Mouse (Mus musculus): ENCODE data around the gene Myh7b.

Myh7b gene

GRCm38 (mm10) chr2:155610978-155611377 lies at the start of gene Myh7b:
TSS of gene Myh7b (plus strand) at chr2:155611212.
- DNase-seq (ENCODE audit: low read depth) = no peak

- DNase-seq (ENCODE audit: low read depth) = no peak
Measured at GRCm38 (mm10) chr2:155562209-155562608, 48.8 kb upstream of the Myh7b start.

DNA sequence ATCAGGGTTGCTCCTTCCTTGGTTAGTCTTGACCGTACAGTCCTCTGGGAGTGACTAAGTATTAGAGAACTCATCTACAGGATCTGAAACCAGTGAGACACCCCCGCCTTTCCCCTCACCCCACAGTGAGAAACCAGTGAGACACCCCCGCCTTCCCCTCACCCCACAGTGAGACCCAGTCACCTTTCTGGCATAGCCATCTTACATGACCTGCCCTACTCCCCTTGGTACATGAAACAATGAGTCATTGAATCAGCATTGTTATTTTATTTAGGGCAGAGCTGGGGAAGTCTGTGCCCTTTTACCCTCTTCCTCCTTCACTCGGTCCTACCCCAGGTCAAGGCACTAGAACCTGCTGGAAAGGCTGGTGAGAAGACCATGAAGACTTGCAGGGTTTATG lies 48.1 kb upstream of the Myh7b start:
- DNase-seq (ENCODE audit: low read depth) = no peak

- DNase-seq (ENCODE audit: low read depth) = no peak
Measured at GRCm38 (mm10) chr2:155567751-155568150, 43.3 kb upstream of the Myh7b start.

DNA sequence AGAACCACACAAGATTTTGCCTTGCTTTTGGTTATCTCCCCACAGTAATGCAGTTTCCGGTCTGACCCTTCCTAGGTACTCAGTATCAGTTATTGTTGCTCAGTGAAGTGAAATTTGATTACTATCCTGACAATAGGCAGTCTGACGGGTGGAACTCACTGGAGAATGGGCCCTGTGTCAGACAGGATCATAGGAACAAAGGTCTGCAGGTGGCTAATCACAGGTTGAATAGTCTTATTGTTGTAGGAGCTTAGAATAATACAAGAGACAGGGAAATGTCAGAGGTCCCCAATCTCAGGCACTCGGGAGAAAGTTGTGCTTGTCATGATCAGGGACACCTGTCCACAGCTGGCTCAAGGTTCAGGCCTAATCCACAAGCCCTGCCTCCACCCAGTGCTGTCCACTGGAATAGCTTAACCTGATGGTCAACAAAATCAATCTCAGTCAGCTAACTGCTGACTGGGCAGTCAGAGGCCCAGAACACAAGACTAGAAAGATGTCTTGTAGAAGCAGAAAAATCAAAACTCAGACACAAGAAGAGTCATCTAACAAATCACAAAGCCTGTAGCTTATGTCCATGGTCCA lies 41.7 kb upstream of the Myh7b start:
- DNase-seq (ENCODE audit: low read depth) = no peak

DNA sequence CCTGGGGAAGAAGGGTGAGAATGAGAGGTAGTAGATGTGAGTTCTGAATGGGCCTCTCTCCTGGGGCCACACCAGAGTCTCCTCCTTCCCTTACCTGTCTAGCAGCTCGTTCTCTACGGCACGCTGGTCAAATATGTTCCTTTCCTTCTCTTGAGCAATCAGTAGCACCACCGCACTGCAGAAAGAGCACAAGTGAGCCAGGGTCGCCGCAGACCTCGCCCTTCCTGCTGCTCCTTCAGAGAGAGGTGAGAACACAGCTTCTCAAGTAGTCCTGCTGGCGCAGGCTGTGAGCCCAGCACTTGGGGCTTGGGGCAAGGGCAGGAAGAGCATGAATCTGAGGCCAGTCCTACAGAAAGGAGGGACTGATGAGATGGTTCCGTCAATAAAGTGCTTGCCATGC lies 38.0 kb upstream of the Myh7b start:
- DNase-seq (ENCODE audit: low read depth) = no peak

- no peak for DNase-seq (ENCODE audit: low read depth)
Measured at GRCm38 (mm10) chr2:155573996-155574395, 37.0 kb upstream of the Myh7b start.

DNA sequence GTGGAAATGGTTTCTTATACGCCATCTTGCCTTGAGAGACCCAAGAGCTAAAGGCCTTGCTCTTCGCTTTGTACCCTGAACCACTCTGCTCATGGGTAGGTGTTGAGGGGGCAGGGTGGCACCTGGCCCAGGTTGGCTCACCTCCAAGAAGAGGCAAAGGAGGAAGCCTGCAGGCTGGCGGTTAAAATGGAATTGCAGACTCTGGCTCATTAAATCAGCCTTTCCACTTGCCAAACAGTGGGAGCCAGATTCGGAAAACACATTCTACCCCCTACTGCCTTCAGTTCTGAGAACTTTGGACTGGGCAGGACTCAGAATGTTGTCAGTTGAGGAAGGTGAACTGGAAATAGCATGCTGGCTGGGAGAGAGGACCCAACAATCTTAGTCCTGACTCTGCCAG lies 36.3 kb upstream of the Myh7b start:
- DNase-seq (ENCODE audit: low read depth) = no peak

DNA sequence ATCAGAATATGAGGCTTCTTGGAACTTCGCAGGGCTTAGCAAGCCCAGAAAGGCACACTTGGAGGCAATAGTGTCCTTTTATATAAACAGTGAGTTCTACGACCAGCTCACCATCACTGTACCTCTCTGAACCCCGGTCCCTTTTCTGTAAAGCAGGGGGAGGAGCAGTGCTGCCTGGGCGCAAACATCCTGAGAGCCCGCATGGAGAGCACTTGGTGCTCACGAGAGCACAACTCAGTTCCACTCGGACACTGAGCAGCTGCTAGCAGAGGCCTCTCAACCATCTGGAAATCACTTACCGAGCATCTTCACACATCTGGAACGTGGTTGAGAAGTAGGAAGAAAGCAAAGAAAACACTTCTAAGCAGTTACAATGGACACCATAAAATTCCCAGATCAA lies 34.4 kb upstream of the Myh7b start:
- no peak for DNase-seq (ENCODE audit: low read depth)

- DNase-seq (ENCODE audit: low read depth) = no peak
Measured at GRCm38 (mm10) chr2:155580331-155580730, 30.7 kb upstream of the Myh7b start.

DNA sequence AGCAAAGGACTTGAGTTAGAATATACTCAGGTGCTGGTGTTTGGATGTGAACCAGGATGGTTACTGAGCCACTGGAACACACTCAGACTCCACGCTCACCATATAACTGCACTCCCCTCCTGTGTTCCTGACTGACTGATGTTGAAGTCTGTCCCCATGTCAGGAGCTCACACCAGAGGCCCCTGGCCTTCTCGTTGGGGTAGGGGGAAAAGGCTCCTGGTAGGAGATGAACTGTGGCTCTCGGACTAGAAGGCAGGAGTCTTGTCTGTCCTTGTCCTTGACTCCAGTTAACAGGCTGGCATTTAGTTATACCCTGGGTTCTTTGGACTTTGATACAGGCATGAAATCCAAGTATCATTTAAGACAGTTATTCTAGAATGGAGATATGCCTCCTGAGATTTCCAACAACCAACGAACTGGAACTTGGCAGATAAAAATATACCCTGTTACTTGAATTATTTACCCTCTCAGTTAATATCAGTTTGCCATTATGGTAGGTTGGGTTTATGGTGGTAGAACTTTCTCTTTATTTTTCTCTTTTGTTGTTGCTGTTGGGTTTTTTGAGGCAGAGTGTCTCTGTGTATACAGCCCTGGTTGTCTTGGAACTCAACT lies 28.5 kb upstream of the Myh7b start:
- DNase-seq (ENCODE audit: low read depth) = no peak

DNA sequence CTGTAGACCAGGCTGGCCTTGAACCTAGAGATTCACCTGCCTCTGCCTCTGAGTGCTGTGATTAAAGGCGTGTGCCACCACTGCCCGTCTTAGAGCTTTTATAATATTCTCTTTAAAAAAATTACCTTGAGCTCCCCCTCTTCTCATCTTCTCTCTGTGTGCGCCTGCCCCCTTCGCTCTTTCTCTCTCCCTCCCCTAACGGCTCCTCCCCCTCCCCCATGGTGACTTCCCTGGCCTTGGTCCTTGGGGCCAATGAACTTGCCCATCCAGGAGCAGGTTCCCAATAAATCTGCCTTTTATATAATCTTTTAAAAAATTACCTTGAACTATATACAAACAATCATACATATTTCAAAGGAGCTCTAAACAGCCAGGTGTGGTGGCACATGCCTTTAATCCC lies 28.0 kb upstream of the Myh7b start:
- DNase-seq (ENCODE audit: low read depth) = no peak

DNA sequence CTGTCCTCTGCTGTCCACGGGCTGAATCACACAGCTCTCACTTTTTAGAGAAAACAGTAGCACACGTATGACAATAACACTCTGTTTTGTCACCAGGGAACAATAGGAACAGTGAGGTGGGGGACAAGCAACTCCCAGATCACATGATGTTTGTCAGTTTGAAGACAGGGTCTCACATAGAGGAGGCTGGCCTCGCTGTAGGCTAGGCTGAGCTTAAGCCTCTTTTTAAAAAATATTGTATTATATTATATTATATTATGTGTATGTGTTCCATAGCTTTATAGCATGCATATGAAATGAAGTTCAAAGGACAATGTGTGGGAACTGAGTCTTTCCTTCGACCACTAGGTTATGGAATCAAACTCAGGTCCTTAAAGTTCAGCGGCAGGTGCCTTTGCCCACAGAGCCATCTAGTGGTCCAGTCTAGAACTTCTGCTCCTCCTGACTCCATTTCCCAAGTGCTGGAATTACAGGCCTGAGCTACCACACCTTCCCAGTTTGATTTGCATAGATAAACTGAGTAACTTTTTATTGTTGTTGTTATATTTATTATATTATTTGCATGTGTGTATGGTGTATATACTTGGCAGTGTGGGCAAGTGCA lies 27.0 kb upstream of the Myh7b start:
- peak; percentile 75 for DNase-seq (ENCODE audit: low read depth)

DNA sequence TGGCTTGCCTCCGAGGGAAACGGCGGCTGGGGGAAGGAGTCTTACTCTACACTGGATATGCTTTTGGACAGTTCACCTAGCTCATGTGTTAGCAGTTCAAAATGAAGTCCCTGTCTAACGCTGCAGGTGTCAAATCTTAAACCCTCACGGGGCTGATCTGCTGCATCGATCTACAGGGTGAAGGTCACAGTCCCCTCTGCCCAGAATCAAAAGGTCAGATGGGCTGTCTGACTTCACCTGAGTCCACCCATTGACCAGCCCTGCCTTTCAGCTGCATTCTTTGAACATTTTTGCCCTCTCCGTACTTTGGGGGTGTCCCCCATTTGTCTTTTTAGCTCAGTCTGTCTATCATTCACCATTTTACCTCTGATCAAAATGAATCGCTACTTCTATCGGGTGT lies 25.9 kb upstream of the Myh7b start:
- no peak for DNase-seq (ENCODE audit: low read depth)

GRCm38 (mm10) chr2:155585486-155585885 lies 25.5 kb upstream of the Myh7b start:
- no peak for DNase-seq (ENCODE audit: low read depth)

DNA sequence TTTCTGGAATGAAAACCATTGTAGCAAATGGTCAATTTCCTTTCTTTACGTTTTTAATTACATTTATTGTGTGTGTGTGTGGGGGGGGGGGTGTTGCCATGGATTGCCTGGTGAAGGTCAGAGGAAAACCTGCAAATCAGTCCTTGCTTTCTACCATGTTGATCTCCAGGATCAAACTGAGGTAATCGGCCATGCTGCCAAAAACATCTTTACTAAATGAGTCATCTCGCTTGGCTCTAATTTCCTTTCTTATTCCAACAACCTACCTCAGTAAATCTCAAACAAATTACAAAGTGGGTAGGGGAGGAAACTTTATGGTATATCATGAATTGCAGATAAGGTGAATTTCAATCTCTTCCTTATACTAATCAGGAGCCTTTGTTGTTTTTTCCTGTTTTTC lies 22.9 kb upstream of the Myh7b start:
- no peak for DNase-seq (ENCODE audit: low read depth)

GRCm38 (mm10) chr2:155589521-155589920 lies 21.5 kb upstream of the Myh7b start:
- DNase-seq (ENCODE audit: low read depth) = no peak

- no peak for DNase-seq (ENCODE audit: low read depth)
Measured at GRCm38 (mm10) chr2:155590876-155591275, 20.1 kb upstream of the Myh7b start.

DNA sequence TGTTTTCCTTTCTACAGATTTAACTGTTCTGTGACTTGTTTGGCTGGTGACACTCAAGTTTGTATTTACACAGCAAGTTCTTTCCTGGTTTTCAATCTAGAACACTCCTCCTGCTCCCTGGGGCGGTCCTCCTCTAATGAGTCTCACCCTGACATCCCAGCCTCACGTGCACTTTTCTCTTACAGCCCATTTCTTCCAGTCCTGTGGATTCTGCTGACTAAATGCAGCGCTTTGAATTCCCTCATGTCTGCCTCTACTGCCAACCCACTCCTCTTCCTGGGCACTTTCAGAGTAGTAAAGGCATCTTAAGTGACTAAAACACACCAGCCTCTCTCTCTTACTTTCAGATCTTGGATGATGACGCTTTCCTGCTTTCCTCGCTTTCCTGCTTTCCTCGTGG lies 19.3 kb upstream of the Myh7b start:
- DNase-seq (ENCODE audit: low read depth) = no peak

- DNase-seq (ENCODE audit: low read depth) = peak; percentile 93
Measured at GRCm38 (mm10) chr2:155592137-155592853, 18.7 kb upstream of the Myh7b start, which contains the start of gene Gss. TSS of gene Gss (minus strand) at chr2:155592810.

GRCm38 (mm10) chr2:155592854-155593283 lies 18.1 kb upstream of the Myh7b start:
- no peak for DNase-seq (ENCODE audit: low read depth)

- no peak for DNase-seq (ENCODE audit: low read depth)
Measured at GRCm38 (mm10) chr2:155595516-155595915, 15.5 kb upstream of the Myh7b start.

DNA sequence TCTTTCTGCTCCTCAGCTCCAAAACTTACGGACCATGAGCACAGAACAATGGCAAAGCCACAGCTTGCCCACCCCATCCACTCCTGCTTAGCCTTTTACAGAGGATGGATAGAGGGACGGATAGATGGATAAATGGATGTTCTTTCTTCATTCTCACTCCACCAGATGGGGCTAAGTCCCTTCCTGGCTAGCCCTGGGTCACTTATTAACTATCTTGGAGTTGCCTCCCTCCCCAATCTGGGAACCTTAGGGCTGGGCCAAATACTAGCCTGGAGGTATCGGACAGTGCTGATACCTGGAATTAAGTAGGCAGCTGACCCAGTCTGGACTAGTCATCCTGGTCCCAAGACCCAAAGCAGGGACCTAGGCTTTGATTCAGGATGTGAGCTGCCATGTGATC lies 7.3 kb upstream of the Myh7b start:
- DNase-seq (ENCODE audit: low read depth) = no peak
